Mouse (Mus musculus) mature B cell (primary cell): ENCODE measurements around the gene Snhg11.

Experiments
- in situ Hi-C: fragments of 300-500 bp; cut with MboI; formaldehyde crosslinking; loops from 2 replicates; pipeline ENCODE4 v1.14.3; 2019

The Snhg11 gene

DNA sequence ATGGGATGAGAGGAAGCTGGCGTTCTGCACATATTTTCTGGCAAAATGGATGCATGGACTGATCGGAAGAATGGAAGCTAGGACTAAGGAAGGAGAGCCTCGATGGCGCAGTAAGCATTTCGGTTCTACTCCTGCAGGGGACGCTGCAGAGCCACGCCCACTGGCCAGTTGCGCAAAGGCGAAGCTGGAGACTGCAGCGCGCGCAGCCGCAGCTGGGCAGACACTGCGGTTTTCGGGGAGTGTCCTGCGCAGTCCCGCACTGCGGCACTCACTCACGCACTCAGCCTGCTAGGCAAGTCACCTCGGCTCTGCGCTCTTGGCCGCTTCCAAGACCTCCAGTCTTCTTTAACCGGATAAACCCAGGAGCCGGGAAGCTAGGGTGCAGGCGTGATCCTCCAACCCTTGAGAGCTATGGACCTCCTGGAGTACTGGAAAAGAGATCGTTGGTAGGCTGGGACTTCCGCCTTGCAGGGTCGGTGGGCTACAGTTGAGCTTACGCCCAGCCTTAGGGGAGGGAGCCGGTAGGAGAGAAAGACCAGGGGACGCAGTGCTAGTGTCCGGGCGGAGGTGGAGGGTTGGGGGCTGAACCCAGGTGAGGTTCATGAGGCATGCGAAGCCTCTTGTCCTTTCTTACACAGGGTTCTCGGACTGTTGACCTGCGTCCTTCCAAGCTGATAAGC is at the start of gene Snhg11:
Snhg11 (plus strand) TSS at position 196 of the 680 bp plus-strand sequence.
- in situ Hi-C loops: no loop called here

GRCm38 (mm10) chr2:158334356-158334755 is 41.1 kb upstream of the Snhg11 start:
- in situ Hi-C loops: no loop called here

DNA sequence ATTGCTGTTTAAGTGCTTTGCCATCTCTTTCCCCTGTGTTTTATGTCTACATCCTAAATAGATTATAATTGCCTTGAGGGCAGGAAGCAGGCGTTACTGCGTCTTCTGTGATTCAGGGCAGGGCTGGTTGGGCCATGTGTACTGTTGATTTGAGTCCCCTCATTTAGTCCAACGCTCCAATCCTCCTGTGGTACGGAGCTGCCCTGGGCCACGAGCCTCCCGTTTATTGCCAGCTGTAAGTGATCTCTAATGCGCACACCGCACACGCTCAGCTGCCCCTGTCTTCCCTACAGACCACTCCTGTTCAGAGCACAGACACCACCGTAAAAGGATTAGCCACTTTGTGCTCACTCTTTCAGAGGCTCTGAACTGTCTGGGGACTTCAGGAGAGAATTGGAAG is 37.7 kb upstream of the Snhg11 start:
- in situ Hi-C loops: no loop called here

- in situ Hi-C loops: no loop called here
Measured at GRCm38 (mm10) chr2:158339948-158340564, 35.4 kb upstream of the Snhg11 start.

DNA sequence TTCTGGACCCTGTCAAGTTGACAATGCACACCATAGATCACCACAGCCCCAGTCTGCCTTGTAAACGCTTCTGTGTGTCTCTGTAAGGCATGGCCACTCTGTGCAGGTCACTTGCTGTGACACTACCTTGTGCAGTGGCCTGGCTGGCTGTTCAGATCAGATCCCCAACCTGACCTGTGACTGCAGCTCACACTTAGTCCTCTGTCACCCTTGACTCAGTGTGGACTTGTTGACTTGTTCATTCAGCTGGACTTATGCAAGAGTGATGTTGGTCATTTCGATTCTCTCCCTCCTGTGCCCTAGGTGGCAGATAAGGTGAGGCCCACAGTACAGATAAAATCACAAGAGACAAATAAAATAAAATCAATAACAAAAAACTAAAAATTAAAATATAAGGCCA is 34.1 kb upstream of the Snhg11 start:
- in situ Hi-C loops: no loop called here

DNA sequence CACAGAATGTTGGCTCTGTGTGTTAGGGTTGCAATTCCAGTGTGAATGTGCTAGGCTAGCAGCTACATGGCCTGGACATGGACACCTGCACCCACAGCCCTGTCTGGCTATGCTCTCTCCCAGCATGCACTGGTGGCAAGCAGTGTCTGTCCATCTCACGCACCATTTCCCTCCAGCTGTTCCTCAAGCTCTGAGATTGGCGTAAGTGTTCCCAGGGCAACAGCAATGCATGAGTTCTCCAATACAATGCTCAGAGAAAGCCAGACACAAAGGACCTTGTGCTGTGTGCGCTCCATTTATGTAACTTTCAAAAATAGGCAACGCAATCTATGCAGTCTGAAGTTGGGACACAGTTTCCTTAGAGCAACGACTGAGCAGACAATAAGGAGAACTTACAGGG is 31.9 kb upstream of the Snhg11 start:
- in situ Hi-C loops: no loop called here

GRCm38 (mm10) chr2:158346467-158346866 is 29.0 kb upstream of the Snhg11 start:
- in situ Hi-C loops: no loop called here

- in situ Hi-C loops: no loop called here
Measured at GRCm38 (mm10) chr2:158347868-158348267, 27.6 kb upstream of the Snhg11 start.

- in situ Hi-C loops: no loop called here
Measured at GRCm38 (mm10) chr2:158352801-158353520, 22.5 kb upstream of the Snhg11 start.

DNA sequence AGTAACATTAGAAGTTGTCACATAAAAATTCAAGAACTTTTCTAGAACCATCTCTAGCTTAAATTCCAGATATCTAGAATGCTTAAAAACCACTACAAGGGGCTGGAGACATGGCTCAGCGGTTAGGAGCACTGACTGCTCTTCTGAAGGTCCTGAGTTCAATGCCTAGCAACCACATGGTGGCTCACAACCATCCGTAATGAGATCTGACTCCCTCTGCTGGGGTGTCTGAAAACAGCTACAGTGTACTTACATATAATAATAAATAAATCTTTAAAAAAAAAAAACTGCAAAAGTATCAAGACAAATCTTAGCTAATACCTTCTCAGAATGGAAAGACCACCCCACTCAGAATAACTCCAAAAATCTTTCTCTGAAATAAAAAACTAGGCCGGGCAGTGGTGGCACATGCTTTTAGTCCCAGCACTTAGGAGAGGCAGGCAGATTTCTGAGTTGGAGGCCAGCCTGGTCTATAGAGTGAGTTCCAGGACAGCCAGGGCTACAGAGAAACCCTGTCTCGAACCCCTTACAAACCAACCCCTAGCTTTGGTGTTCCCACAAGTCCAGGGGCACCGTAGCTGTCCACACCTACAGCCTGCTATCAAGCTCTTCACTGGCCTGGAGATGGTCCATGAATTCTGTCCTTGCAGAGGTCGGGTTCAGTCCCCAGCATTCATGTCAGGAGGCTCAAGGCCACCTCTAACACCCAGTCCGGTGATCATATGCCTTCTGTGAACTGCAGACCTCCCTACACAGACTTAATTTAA is 20.9 kb upstream of the Snhg11 start:
- in situ Hi-C loops: no loop called here

DNA sequence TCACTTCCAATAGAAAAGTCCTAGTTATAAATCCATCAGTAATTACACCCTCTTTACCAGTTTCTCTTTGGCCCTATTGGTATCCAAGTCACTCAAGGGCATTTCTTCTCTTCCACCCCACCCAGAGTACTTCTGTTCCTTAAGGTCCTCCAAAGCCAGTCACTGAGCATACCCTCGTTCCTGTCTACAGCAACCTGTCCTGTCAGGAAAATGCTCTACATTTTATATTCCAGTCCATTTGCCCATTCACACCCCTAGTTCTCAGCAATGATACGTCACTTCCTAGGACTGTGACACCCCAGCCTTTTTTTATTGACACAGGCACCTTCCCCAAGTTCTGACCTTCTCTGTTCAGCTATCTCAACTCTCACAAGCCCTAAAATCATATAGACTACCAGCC is 20.2 kb upstream of the Snhg11 start:
- in situ Hi-C loops: no loop called here

DNA sequence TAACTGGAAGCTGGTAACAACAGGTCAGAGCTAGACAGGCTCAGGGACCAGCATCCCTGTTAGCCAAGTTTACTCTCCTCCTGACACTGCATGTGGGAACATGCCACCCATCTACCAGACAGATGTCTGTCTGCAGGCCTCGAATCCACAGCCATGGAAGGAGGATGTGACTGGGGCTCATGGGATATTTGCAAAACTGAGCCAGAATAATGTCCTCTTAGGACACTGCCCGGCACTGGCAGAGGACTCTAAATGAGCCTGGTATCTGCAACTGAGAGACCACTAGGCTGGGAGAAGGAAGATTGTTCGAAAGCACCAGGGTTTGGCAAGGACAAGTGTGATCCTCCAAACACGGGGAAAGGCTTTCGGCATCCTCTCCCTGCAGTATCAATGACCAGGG is 19.3 kb upstream of the Snhg11 start:
- in situ Hi-C loops: no loop called here

- in situ Hi-C loops: no loop called here
Measured at GRCm38 (mm10) chr2:158359757-158360620, 15.4 kb upstream of the Snhg11 start.

GRCm38 (mm10) chr2:158360873-158361677 is 14.4 kb upstream of the Snhg11 start:
- in situ Hi-C loops: no loop called here

- in situ Hi-C loops: no loop called here
Measured at GRCm38 (mm10) chr2:158361678-158362320, 13.6 kb upstream of the Snhg11 start.

GRCm38 (mm10) chr2:158364175-158364574 is 11.3 kb upstream of the Snhg11 start:
- in situ Hi-C loops: no loop called here

GRCm38 (mm10) chr2:158365099-158365850 is 10.2 kb upstream of the Snhg11 start:
- in situ Hi-C loops: no loop called here

- in situ Hi-C loops: no loop called here
Measured at GRCm38 (mm10) chr2:158367654-158368053, 7.8 kb upstream of the Snhg11 start.

DNA sequence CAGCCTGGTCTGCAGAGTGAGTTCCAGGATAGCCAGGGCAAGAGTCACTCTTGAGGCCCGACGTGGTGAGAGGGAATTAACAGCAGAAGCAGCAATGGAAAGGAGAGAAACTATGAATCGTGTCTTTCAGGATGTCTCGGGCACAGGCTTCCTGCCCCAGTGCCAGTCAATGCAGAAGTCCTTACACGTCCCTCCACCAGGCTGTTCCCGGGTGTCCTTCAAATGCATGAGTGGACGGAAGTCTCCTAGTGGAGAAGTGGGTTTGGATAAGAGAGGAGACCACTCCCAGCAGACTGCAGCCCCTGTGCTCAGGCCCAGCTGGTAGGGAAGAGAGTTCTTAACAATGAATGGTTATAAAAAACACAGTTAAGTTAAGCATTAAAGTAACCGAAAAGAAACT is 7.1 kb upstream of the Snhg11 start:
- in situ Hi-C loops: no loop called here
